Mouse (Mus musculus): ENCODE results near the gene Commd3.

Commd3 gene

DNA sequence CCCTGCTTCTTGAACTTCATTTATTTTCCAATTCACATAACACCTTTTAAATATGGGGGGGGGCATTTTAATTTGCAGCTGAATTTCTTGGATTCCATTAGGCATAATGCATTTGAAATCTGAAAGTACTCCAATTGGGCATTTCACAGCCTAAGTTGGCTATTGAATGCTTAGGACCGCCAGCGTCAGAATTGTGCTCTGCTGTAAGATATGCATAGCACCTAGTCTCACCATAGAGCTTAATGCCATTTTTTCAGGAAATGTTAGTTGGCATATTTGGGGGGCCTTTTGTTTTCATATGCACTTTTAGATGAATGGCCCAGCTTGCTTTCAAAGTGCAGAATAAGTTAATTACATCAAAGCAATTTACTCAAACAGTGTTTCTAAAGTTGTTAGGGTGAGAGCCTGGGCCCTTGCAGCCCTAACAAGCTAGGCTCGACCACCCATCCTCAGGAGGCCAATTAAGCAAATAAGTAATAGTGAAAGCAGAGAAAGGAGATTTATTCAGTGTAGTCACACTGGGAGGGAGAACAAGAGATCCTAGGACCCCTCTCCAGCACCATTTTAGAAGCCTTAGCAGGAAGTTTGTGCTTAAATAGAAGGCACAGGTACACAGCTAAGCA lies 50.1 kb downstream of the Commd3 start:
- no peak for DNase-seq (ENCODE audit: low spot score)

DNA sequence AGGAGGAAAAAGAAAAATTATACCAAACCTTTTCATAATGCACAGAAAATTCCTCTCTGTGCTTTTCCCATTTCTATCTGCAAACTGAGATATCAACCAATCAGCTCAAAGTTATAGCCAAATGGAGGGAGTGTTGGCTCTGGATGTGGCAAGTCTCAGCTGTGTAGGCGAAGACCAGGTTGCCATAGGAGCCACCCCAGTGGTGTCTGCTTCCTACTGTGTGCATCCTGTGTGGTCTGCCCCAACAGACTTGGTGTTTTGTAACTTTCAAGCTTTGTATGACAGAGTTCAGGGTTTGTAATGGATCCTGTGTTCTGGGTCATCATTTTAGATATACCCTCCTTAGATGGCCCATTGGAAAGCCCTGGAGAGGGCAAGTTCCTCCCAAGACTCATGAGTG lies 52.3 kb downstream of the Commd3 start:
- no peak for DNase-seq (ENCODE audit: low spot score)
